Mouse (Mus musculus): ENCODE results near the gene Pigv. TPM values are rescaled to one million over a fixed set of nuclear protein-coding genes. Genes with fewer than 3 reads are reported as not detected.

Pigv gene
- polyA plus RNA-seq, 1 experiment from 2014 or later, result 20.1 TPM

GRCm38 (mm10) chr4:133676189-133676588 is 3.7 kb upstream of the Pigv start:
- Histone ChIP-seq H3K4me1 (ENCODE audit: control insufficient read depth, insufficient read depth, low read length) (peaks cover 40% of the 10 kb centered on the region), H3K9me3 (replicated peaks; ENCODE audit: control insufficient read depth, low read length) (no peaks in the 10 kb centered on the region), H3K4me3 (replicated peaks; ENCODE audit: low read length) (no peak overlapping the region), H3K27me3 (ENCODE audit: control insufficient read depth, insufficient read depth, low read length) (no peaks in the 10 kb centered on the region), H3K9ac (ENCODE audit: low read length) (no peak overlapping the region), H3K36me3 (ENCODE audit: control insufficient read depth, insufficient read depth, low read length) (peaks cover 8% of the 10 kb centered on the region; the same call in 1 of the 2 replicates), H3K4me2 (ENCODE audit: low read depth, low read length) (0 out of 2 replicates have a peak overlapping the region, but pooled peaks have one; percentile 2), H3K27ac (ENCODE audit: low read length) (peak overlapping the region; percentile 100)
- no peak for ATAC-seq (ENCODE audit: insufficient read depth, low FRiP score)
- WGBS, result 11% methylated on average over 3 of the region's 3 CpGs

GRCm38 (mm10) chr4:133675594-133676016 is 3.2 kb upstream of the Pigv start:
- ATAC-seq (ENCODE audit: insufficient read depth, low FRiP score), result peak; percentile 61; the same call in 1 of the 2 replicates
- Histone ChIP-seq H3K36me3 (ENCODE audit: control insufficient read depth, insufficient read depth, low read length) (0 out of 2 replicates have a peak, but pooled peaks cover 2% of the 10 kb centered on the region), H3K4me1 (ENCODE audit: control insufficient read depth, insufficient read depth, low read length) (peaks cover 44% of the 10 kb centered on the region), H3K27me3 (ENCODE audit: control insufficient read depth, insufficient read depth, low read length) (no peaks in the 10 kb centered on the region), H3K4me3 (replicated peaks; ENCODE audit: low read length) (no peak overlapping the region), H3K27ac (ENCODE audit: low read length) (peak overlapping the region; percentile 100), H3K9me3 (replicated peaks; ENCODE audit: control insufficient read depth, low read length) (no peaks in the 10 kb centered on the region), H3K9ac (ENCODE audit: low read length) (no peak overlapping the region), H3K4me2 (ENCODE audit: low read depth, low read length) (0 out of 2 replicates have a peak overlapping the region, but pooled peaks have one; percentile 2)
- 2% methylated on average over 5 of the region's 5 CpGs for WGBS

- Histone ChIP-seq H3K4me2 (ENCODE audit: low read depth, low read length) (peak overlapping the region; percentile 89), H3K9ac (ENCODE audit: low read length) (peak overlapping the region; percentile 93), H3K4me1 (ENCODE audit: control insufficient read depth, insufficient read depth, low read length) (peaks cover 54% of the 10 kb centered on the region), H3K9me3 (replicated peaks; ENCODE audit: control insufficient read depth, low read length) (no peaks in the 10 kb centered on the region), H3K27me3 (ENCODE audit: control insufficient read depth, insufficient read depth, low read length) (no peaks in the 10 kb centered on the region), H3K36me3 (ENCODE audit: control insufficient read depth, insufficient read depth, low read length) (no peaks in the 10 kb centered on the region), H3K27ac (ENCODE audit: low read length) (peak overlapping the region; percentile 100), H3K4me3 (replicated peaks; ENCODE audit: low read length) (0 out of 2 replicates have a peak overlapping the region, but pooled peaks have one; percentile 78)
- no peak for ATAC-seq (ENCODE audit: insufficient read depth, low FRiP score)
- WGBS, result 56% methylated on average over 8 of the region's 8 CpGs
Observed at GRCm38 (mm10) chr4:133674331-133674695, 1.9 kb upstream of the Pigv start.

- Histone ChIP-seq H3K27me3 (ENCODE audit: control insufficient read depth, insufficient read depth, low read length) (no peaks in the 10 kb centered on the region), H3K4me3 (replicated peaks; ENCODE audit: low read length) (peak overlapping the region; percentile 78), H3K36me3 (ENCODE audit: control insufficient read depth, insufficient read depth, low read length) (no peaks in the 10 kb centered on the region), H3K9me3 (replicated peaks; ENCODE audit: control insufficient read depth, low read length) (no peaks in the 10 kb centered on the region), H3K4me2 (ENCODE audit: low read depth, low read length) (peak overlapping the region; percentile 89), H3K9ac (ENCODE audit: low read length) (peak overlapping the region; percentile 93), H3K27ac (ENCODE audit: low read length) (peak overlapping the region; percentile 100), H3K4me1 (ENCODE audit: control insufficient read depth, insufficient read depth, low read length) (peaks cover 54% of the 10 kb centered on the region)
- WGBS, result 19% methylated on average over 10 of the region's 10 CpGs
- ATAC-seq (ENCODE audit: insufficient read depth, low FRiP score), result no peak
Observed at GRCm38 (mm10) chr4:133673666-133674330, 1.4 kb upstream of the Pigv start.

GRCm38 (mm10) chr4:133672845-133673647 is 599 bp upstream of the Pigv start:
- H3K4me2 ChIP-seq (ENCODE audit: low read depth, low read length), result peak overlapping the region; percentile 89
- peak overlapping the region; percentile 78 for H3K4me3 ChIP-seq (replicated peaks; ENCODE audit: low read length)
- ATAC-seq (ENCODE audit: insufficient read depth, low FRiP score), result no peak
- no peaks in the 10 kb centered on the region for H3K9me3 ChIP-seq (replicated peaks; ENCODE audit: control insufficient read depth, low read length)
- no peaks in the 10 kb centered on the region for H3K36me3 ChIP-seq (ENCODE audit: control insufficient read depth, insufficient read depth, low read length)
- H3K27me3 ChIP-seq (ENCODE audit: control insufficient read depth, insufficient read depth, low read length), result no peaks in the 10 kb centered on the region
- H3K4me1 ChIP-seq (ENCODE audit: control insufficient read depth, insufficient read depth, low read length), result peaks cover 54% of the 10 kb centered on the region
- peak overlapping the region; percentile 100 for H3K27ac ChIP-seq (ENCODE audit: low read length)
- peak overlapping the region; percentile 93 for H3K9ac ChIP-seq (ENCODE audit: low read length)
- 1% methylated on average over 24 of the region's 24 CpGs for WGBS

- H3K36me3 ChIP-seq (ENCODE audit: control insufficient read depth, insufficient read depth, low read length), result no peaks in the 10 kb centered on the region
- peak overlapping the region; percentile 78 for H3K4me3 ChIP-seq (replicated peaks; ENCODE audit: low read length)
- H3K4me2 ChIP-seq (ENCODE audit: low read depth, low read length), result peak overlapping the region; percentile 89
- peak overlapping the region; percentile 93 for H3K9ac ChIP-seq (ENCODE audit: low read length)
- no peaks in the 10 kb centered on the region for H3K27me3 ChIP-seq (ENCODE audit: control insufficient read depth, insufficient read depth, low read length)
- H3K27ac ChIP-seq (ENCODE audit: low read length), result peak overlapping the region; percentile 100
- no peak for ATAC-seq (ENCODE audit: insufficient read depth, low FRiP score)
- WGBS, result 3% methylated on average over 13 of the region's 13 CpGs
- no peaks in the 10 kb centered on the region for H3K9me3 ChIP-seq (replicated peaks; ENCODE audit: control insufficient read depth, low read length)
- peaks cover 45% of the 10 kb centered on the region for H3K4me1 ChIP-seq (ENCODE audit: control insufficient read depth, insufficient read depth, low read length)
Observed at GRCm38 (mm10) chr4:133671184-133671880, 1.1 kb downstream of the Pigv start.

- ATAC-seq (ENCODE audit: insufficient read depth, low FRiP score), result no peak
- Histone ChIP-seq H3K36me3 (ENCODE audit: control insufficient read depth, insufficient read depth, low read length) (no peaks in the 10 kb centered on the region), H3K4me3 (replicated peaks; ENCODE audit: low read length) (no peak overlapping the region), H3K4me2 (ENCODE audit: low read depth, low read length) (no peak overlapping the region), H3K27me3 (ENCODE audit: control insufficient read depth, insufficient read depth, low read length) (no peaks in the 10 kb centered on the region), H3K9me3 (replicated peaks; ENCODE audit: control insufficient read depth, low read length) (no peaks in the 10 kb centered on the region), H3K9ac (ENCODE audit: low read length) (0 out of 2 replicates have a peak overlapping the region, but pooled peaks have one; percentile 23), H3K4me1 (ENCODE audit: control insufficient read depth, insufficient read depth, low read length) (peaks cover 42% of the 10 kb centered on the region), H3K27ac (ENCODE audit: low read length) (no peak overlapping the region)
- WGBS, result 54% methylated on average over 6 of the region's 6 CpGs
Observed at GRCm38 (mm10) chr4:133669652-133670210, 2.7 kb downstream of the Pigv start.

- 76% methylated on average over 3 of the region's 3 CpGs for WGBS
- no peak overlapping the region for H3K9ac ChIP-seq (ENCODE audit: low read length)
- no peaks in the 10 kb centered on the region for H3K36me3 ChIP-seq (ENCODE audit: control insufficient read depth, insufficient read depth, low read length)
- H3K27ac ChIP-seq (ENCODE audit: low read length), result no peak overlapping the region
- ATAC-seq (ENCODE audit: insufficient read depth, low FRiP score), result no peak
- H3K4me1 ChIP-seq (ENCODE audit: control insufficient read depth, insufficient read depth, low read length), result peaks cover 30% of the 10 kb centered on the region
- H3K4me3 ChIP-seq (replicated peaks; ENCODE audit: low read length), result no peak overlapping the region
- no peaks in the 10 kb centered on the region for H3K9me3 ChIP-seq (replicated peaks; ENCODE audit: control insufficient read depth, low read length)
- H3K27me3 ChIP-seq (ENCODE audit: control insufficient read depth, insufficient read depth, low read length), result no peaks in the 10 kb centered on the region
- no peak overlapping the region for H3K4me2 ChIP-seq (ENCODE audit: low read depth, low read length)
Observed at GRCm38 (mm10) chr4:133668537-133668936, 3.9 kb downstream of the Pigv start.

Measured in stomach, embryonic 16.5 days (tissue).